Mouse (Mus musculus): ENCODE measurements at regions not wholly inside any gene's neighbourhood (a gene's known extent, or its start where the extent isn't known, plus 50 kb on each side); places are given as distances from the start of the nearest gene placed in this dataset.

- no peak for TF ChIP-seq CTCF (IDR thresholded peaks at IDR 0.05; ENCODE audit: low read depth)
- TF ChIP-seq EP300 (optimal IDR thresholded peaks at IDR 0.05): no peak
Measured at GRCm38 (mm10) chr9:51608158-51608557, 157.0 kb upstream of the Arhgap20 start.

Measured in stomach, postnatal 0 days (tissue).